Mouse (Mus musculus) lung, postnatal 36 days (tissue): Measurements from ENCODE around the gene Cbarp.
A peak's percentile ranks its signal among the peaks of the same experiment; 100 is the strongest.

Experiments
- DNase-seq: peaks from one replicate; pipeline ENCODE4 v3.0.0; 2022; ENCODE audit warnings: mixed read lengths

The Cbarp gene

GRCm38 (mm10) chr10:80140666-80141035 is at the start of gene Cbarp:
Cbarp (minus strand) TSS chr10:80140835.
- DNase-seq: no peak

- no peak for DNase-seq
Observed at GRCm38 (mm10) chr10:80189999-80190398, 49.4 kb upstream of the Cbarp start.

- no peak for DNase-seq
Observed at GRCm38 (mm10) chr10:80188453-80189024, 47.9 kb upstream of the Cbarp start.

DNA sequence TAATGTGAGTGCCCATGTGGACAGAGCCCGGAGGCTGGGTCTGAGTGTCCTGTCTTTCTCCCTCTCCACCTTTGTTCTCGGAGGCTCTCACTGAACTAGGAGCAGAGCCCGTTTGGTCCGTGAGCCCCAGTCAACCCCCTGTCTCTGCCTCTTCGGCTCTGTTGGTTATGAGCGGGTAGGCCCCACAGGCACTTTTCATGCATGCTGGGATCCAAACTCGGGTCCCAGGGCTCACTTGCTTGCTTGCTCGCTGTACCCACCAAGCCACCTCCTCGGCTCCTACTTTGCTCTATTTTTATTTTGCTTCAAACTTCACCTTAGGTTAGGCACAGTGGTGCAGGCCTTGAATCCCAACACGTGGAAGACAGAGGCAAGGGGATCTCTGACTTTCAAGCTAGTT is 47.1 kb upstream of the Cbarp start:
- no peak for DNase-seq

DNA sequence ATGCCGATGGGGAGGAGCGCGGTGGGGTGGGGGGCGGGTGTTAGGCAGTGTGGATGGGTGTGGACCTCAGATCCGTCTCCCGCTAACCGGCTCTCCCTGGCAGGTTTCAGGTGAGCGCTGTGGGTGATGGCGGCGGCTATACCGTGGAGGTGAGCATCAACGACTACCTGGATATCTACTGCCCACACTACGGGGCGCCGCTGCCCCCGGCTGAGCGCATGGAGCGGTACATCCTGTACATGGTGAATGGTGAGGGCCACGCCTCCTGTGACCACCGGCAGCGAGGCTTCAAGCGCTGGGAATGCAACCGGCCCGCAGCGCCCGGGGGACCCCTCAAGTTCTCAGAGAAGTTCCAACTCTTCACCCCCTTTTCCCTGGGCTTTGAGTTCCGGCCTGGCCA is 46.0 kb upstream of the Cbarp start:
- DNase-seq: no peak

- DNase-seq: no peak
Observed at GRCm38 (mm10) chr10:80182547-80182946, 41.9 kb upstream of the Cbarp start.

- DNase-seq: no peak
Observed at GRCm38 (mm10) chr10:80180823-80181222, 40.2 kb upstream of the Cbarp start.

DNA sequence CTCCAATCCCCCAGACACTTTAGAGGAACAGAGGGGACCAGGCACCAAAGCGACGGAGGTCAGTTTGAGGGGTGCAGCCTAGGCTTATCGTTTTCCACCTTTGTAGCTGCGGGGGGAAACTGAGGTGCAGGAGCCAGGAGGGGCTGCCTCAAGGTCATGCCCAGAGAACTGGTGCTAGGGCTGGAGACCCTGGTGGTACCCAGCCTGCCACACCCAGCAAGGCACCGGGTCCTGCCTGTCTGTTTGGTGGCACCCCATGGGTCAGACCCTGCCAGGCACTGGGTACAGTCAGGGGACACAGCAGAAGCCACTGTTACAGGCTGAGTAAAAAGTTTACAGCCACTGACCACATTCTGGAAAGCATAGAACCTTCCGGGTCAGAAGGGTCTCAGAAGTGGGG is 39.7 kb upstream of the Cbarp start:
- no peak for DNase-seq

- DNase-seq: no peak
Observed at GRCm38 (mm10) chr10:80179068-80180051, 38.7 kb upstream of the Cbarp start, which contains the start of gene Efna2. Efna2 (plus strand) TSS chr10:80179482.

GRCm38 (mm10) chr10:80177441-80178279 is 37.0 kb upstream of the Cbarp start:
- DNase-seq: no peak

- DNase-seq: no peak
Observed at GRCm38 (mm10) chr10:80176270-80176834, 35.7 kb upstream of the Cbarp start.

DNA sequence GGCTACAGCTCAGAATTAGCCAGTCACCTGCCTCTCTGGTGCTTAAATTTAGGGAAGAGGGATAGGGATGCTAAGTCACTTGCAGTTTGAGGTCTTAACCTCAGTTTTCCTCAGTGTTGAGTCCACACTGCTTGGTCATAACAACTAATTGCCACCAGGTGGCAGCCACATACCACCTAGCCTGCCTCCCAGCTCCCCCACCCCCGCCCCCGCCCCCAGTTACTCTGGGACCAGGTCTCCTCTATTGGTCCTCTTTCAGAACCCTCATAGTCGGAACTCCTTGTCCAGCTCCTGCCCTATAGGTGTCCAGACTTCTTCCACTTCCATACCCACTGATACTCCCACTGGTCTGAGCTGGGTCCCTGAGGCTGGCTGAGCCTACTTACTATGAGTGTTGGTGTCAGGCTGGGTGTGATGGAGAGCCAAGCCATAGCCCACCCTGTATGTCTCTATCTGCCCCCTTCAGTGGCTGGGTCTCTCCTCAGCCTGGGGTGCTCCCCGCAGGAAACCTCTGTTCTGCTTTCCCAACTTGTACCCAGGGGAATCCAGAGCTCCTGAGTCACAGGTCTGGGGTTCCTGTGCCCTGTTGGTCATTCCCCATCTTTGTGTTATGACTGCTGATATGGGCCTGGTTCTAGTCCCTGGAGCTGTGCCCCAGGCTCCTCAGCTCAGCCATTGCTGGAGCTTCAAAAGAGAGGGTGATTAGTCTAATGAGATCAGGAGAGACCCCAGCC is 35.1 kb upstream of the Cbarp start:
- peak; percentile 58 for DNase-seq

GRCm38 (mm10) chr10:80174705-80175104 is 34.1 kb upstream of the Cbarp start:
- peak; percentile 55 for DNase-seq

GRCm38 (mm10) chr10:80173955-80174640 is 33.5 kb upstream of the Cbarp start:
- DNase-seq: no peak

- peak; percentile 35 for DNase-seq
Observed at GRCm38 (mm10) chr10:80173358-80173757, 32.7 kb upstream of the Cbarp start.

- DNase-seq: peak; percentile 96
Observed at GRCm38 (mm10) chr10:80172527-80173292, 32.1 kb upstream of the Cbarp start, which contains the start of gene 1600002K03Rik. 1600002K03Rik (plus strand) TSS chr10:80172944.

- no peak for DNase-seq
Observed at GRCm38 (mm10) chr10:80171760-80172526, 31.3 kb upstream of the Cbarp start.

GRCm38 (mm10) chr10:80171252-80171651 is 30.6 kb upstream of the Cbarp start:
- DNase-seq: no peak

DNA sequence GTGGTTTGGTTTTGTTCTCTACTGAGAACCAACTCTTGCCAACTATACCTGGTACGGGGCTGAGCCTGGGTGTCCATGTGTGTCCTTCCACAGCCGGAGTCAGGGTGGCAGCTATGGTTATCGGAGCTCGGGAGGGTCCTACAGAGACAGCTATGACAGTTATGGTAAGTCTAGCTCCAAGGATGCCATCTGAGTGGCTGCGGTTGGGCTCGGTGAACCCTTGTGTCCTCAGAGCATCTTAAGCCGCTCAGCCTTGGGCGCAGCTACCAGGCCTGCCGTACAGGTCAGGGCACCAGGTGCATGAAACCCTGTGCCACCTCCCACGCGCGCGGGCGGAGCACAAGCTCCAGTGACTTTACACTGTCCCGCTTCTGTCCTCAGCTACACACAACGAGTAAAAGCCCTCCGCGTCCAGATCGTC is 30.0 kb upstream of the Cbarp start:
- no peak for DNase-seq

- DNase-seq: no peak
Observed at GRCm38 (mm10) chr10:80170052-80170451, 29.4 kb upstream of the Cbarp start.
